Mouse (Mus musculus) spleen, embryonic (tissue): Measurements from ENCODE around the gene Ptpn11.

Experiments
- CTCF ChIA-PET: fragments of 350-600 bp; sonication (Branson Sonifier 250); formaldehyde crosslinking; loops from one replicate; lab custom pipeline; 2022; lab: Charles Lee

Gene Ptpn11

GRCm38 (mm10) chr5:121184945-121185551 lies 6.1 kb downstream of the Ptpn11 start:
- CTCF ChIA-PET: no interaction called here

- CTCF ChIA-PET: no interaction called here
These were observed 6.8 kb downstream of the Ptpn11 start for GRCm38 (mm10) chr5:121184375-121184774.

- CTCF ChIA-PET: no interaction called here
These were observed 7.9 kb downstream of the Ptpn11 start for GRCm38 (mm10) chr5:121183269-121183668.

GRCm38 (mm10) chr5:121179077-121179857 lies 11.9 kb downstream of the Ptpn11 start:
- CTCF ChIA-PET: no interaction called here

GRCm38 (mm10) chr5:121172835-121173234 lies 18.4 kb downstream of the Ptpn11 start:
- CTCF ChIA-PET: no interaction called here

GRCm38 (mm10) chr5:121169588-121169987 lies 21.6 kb downstream of the Ptpn11 start:
- CTCF ChIA-PET: interaction anchor here (0.6 kb wide), 1 partner anchor 88 kb away, joined by 4 read pairs; no protein-coding TSS in a partner anchor

DNA sequence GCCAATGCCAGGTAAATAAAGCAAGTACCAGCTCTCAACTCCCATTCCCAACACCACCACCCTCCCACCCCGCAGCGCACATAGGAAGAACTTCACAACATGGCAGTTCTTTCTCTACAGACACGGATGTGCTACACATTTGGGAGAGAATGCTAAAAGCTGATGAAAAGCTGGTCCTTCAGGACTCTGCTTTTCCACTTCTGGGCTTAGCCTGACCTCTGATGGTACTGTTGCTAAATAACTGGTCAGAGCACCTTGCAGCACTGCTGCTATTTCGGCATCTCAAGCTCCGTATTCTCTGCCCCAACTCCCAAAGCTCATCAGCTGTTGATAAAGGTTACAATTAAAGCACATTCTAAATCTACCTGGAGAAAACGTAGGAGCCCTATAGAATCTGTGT lies 24.3 kb downstream of the Ptpn11 start:
- CTCF ChIA-PET: no interaction called here

- CTCF ChIA-PET: interaction anchor here (0.7 kb wide), 1 partner anchor 27 kb away, joined by 3 read pairs; no protein-coding TSS in a partner anchor
These were observed 28.3 kb downstream of the Ptpn11 start for GRCm38 (mm10) chr5:121162923-121163322.

DNA sequence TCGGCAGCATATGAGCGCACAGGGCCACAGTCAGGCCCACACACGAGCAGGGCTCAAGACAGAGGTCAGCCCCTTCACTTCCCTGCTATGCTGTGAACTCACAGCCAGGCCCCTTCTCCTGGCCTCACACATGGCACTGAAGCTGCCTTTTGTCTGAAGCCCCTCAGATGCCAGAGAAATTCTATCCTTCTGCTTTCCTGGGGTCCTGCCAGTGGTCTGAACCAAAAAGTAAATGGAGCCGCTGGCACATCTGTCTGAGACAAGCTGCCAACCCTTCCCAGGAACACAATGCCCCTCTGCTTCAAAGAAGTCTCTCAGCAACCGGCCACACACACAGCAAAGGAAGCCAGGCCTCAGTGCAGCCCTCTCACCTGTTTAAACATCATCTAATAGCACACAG lies 28.9 kb downstream of the Ptpn11 start:
- CTCF ChIA-PET: interaction anchor here (0.5 kb wide), 1 partner anchor 144 kb away, joined by 10 read pairs; no protein-coding TSS in a partner anchor

GRCm38 (mm10) chr5:121158966-121159365 lies 32.2 kb downstream of the Ptpn11 start:
- CTCF ChIA-PET: interaction anchor here (0.6 to 0.8 kb wide), 2 partner anchors 31 to 1767 kb away, joined by 3 to 13 read pairs; no protein-coding TSS in a partner anchor

DNA sequence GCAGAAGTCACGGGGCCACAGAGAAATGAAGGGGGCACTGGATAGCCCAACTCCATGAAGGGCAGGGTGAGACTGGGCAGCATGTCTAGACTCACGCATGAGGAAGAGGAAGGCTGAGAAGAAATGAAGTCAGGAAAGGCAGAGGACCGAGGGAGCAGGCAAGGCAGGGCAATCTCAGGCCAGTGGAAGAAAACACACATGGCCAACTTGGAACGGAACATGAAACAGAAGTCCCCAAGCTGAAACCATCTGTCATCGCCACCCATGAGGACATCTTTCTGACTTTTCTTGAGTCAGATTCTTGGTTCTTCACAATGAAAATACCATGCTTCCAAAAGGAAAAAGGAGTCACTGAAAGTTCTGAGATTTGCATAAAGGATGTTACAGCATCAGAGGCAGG lies 33.7 kb downstream of the Ptpn11 start:
- CTCF ChIA-PET: no interaction called here

GRCm38 (mm10) chr5:121157017-121157416 lies 34.2 kb downstream of the Ptpn11 start:
- CTCF ChIA-PET: no interaction called here

GRCm38 (mm10) chr5:121156121-121156520 lies 35.1 kb downstream of the Ptpn11 start:
- CTCF ChIA-PET: no interaction called here

DNA sequence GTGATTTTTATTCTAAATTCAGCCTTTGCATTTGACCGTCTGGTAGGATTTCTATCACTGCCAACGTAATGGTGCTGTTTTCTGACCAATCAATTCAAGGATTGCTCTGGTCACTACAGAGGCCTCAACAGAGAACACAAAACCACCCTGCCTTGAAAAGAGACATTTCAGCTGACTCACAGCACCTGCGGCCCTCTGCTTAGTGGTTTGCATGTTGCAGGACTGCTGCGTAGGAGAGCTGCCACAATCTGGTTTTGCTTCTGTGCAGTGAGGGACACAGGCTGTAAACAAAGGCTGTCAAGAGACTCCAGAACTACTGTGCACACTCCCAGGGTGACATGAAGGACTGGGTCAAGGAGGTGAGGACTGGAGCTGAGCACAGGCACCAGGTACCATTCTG lies 40.5 kb downstream of the Ptpn11 start:
- CTCF ChIA-PET: no interaction called here

GRCm38 (mm10) chr5:121149246-121149645 lies 42.0 kb downstream of the Ptpn11 start:
- CTCF ChIA-PET: no interaction called here

GRCm38 (mm10) chr5:121146275-121146674 lies 44.9 kb downstream of the Ptpn11 start:
- CTCF ChIA-PET: no interaction called here

- CTCF ChIA-PET: no interaction called here
These were observed 45.6 kb downstream of the Ptpn11 start for GRCm38 (mm10) chr5:121145609-121146008.

GRCm38 (mm10) chr5:121144441-121145238 lies 46.6 kb downstream of the Ptpn11 start:
- CTCF ChIA-PET: no interaction called here

GRCm38 (mm10) chr5:121142431-121143119 lies 48.6 kb downstream of the Ptpn11 start:
- CTCF ChIA-PET: interaction anchor here (0.6 kb wide), 1 partner anchor 132 kb away, joined by 12 read pairs; no protein-coding TSS in a partner anchor

DNA sequence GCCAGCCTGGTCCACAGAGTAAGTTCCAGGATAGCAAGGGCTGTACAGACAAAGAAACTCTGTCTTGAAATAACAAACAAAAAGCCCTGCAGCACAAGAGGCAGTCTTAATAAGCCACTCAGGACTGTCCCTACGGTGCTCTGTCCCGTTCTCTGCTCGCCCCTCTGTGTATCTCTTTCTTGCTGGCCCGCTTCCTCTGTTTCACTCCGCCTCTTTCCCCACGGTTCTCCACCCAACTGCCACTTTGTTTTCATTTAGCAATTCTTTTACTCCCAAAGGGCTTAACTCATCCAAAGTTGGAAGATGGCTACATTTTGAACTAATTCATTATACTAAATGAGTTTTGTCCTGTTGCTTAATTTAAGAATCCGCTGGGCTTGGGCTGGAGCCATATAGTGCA lies 50.9 kb downstream of the Ptpn11 start:
- CTCF ChIA-PET: no interaction called here

DNA sequence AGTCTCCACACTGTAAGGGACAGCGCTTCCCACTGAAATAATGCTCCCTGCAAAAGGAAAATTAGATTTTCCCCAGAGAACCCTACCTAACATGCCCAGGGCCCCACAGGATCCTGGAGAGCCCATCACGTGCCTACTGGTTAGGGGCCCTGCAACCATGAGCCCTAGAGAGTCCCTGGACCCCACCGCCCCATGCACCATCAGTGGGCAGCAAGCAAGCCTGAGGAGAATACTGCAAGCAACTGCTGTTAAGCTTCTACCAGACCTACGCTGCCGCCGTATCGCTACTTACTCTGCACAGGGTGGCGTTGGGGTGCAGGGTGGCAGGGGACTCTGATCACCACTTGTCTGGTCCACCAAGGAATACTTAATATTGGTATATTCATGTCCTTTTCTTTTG lies 54.1 kb downstream of the Ptpn11 start:
- CTCF ChIA-PET: no interaction called here
